Mouse (Mus musculus): ENCODE results near the gene Actl6b. TPM values are rescaled to one million over a fixed set of nuclear protein-coding genes. Genes with fewer than 3 reads are reported as not detected.

Gene Actl6b
- polyA plus RNA-seq, 1 experiment from 2014 or later, result 5.2 TPM

DNA sequence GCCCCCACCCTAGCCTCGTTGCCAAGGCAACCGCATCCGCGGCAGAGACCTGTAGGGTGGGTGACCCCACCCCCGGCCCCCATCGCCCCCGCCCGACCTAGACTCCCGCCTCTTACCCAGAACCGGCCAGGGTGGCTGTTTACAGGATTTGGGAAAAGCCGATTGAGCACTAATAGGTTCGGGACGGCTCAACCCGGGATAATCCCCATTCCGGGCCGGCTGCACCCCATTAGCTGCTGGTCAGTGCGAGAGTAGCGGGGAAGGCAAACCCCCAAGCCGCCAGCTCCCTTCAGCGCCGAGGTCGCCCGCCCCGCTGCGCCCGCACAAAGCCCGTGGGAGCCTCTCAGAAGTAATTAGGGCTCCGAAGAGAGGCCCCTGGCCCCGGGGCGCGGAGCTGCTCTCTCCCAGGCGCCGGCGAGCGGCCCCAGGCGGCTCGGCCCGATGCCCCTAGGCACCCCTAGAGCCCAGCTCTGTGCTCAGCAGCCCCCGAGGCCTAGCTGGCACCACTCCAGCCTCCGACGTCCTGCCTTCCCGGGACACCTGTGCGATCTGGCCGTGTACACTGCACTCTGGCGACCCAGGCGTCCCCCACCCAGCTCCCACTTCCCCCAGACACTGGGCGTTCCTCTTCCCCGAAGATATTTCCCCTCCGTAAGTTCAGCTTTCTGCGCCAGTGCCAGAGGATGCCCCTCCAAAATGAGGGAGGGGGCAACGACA is 21.7 kb upstream of the Actl6b start:
- Histone ChIP-seq H3K4me2 (ENCODE audit: low read depth, low read length) (peak overlapping the region; percentile 96), H3K9me3 (ENCODE audit: control insufficient read depth, low read length) (no peaks in the 10 kb centered on the region), H3K27me3 (replicated peaks; ENCODE audit: control insufficient read depth, insufficient read depth, low read length) (no peaks in the 10 kb centered on the region), H3K9ac (ENCODE audit: low read depth, low read length) (peak overlapping the region; percentile 89), H3K36me3 (ENCODE audit: control insufficient read depth, insufficient read depth, low read length) (peaks cover 38% of the 10 kb centered on the region), H3K27ac (replicated peaks; ENCODE audit: low read depth, low read length) (peak overlapping the region; percentile 93), H3K4me1 (ENCODE audit: control insufficient read depth, insufficient read depth, low read length) (no peaks in the 10 kb centered on the region), H3K4me3 (ENCODE audit: low read depth, low read length) (peak overlapping the region; percentile 83)
- ATAC-seq (ENCODE audit: low read depth) (peak; percentile 11), DNase-seq (ENCODE audit: low spot score) (no peak)
- WGBS, result 0% methylated on average over 35 of the region's 51 CpGs

DNA sequence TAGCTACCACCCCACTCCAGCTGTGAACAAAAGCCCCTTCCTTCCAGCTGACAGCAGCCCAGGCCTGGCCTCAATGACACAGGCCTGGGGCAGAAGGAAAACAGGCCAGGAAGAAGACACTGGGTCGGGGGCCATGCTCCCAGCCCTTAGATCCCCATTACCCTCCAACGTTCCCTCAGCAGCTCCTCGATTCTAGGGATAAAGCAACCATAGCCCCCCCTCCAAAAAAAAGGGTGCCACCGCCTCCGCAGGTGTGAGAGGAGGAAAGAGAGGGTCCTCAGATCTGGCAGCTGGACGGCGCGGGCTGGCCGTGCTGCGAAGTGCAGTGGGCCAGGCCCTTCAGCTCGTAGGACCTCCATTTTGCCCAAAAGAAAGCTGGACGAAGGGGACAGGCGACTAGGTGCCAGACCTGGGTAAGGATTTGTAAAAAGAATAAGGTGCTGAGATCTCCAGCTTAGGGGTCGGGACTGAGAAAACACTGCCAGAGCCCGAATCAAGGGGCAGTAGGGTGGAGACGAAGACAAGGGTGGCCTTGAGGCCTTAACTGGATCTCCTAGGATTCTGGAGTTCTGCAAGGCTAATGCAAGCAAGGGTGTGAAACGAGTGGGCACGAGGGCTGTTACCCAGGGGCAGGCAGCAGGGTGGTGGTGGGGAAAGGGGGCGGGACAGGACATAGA is 21.0 kb upstream of the Actl6b start:
- WGBS, result 1% methylated on average over 18 of the region's 19 CpGs
- H3K4me3 ChIP-seq (ENCODE audit: low read depth, low read length), result peak overlapping the region; percentile 83
- H3K27ac ChIP-seq (replicated peaks; ENCODE audit: low read depth, low read length), result peak overlapping the region; percentile 93
- no peaks in the 10 kb centered on the region for H3K9me3 ChIP-seq (ENCODE audit: control insufficient read depth, low read length)
- peaks cover 31% of the 10 kb centered on the region for H3K36me3 ChIP-seq (ENCODE audit: control insufficient read depth, insufficient read depth, low read length)
- peak overlapping the region; percentile 96 for H3K4me2 ChIP-seq (ENCODE audit: low read depth, low read length)
- DNase-seq (ENCODE audit: low spot score), result no peak
- ATAC-seq (ENCODE audit: low read depth), result no peak
- H3K9ac ChIP-seq (ENCODE audit: low read depth, low read length), result peak overlapping the region; percentile 89
- no peaks in the 10 kb centered on the region for H3K4me1 ChIP-seq (ENCODE audit: control insufficient read depth, insufficient read depth, low read length)
- no peaks in the 10 kb centered on the region for H3K27me3 ChIP-seq (replicated peaks; ENCODE audit: control insufficient read depth, insufficient read depth, low read length)

- Histone ChIP-seq H3K9me3 (ENCODE audit: control insufficient read depth, low read length) (no peaks in the 10 kb centered on the region), H3K9ac (ENCODE audit: low read depth, low read length) (peak overlapping the region; percentile 89), H3K36me3 (ENCODE audit: control insufficient read depth, insufficient read depth, low read length) (peaks cover 26% of the 10 kb centered on the region), H3K27me3 (replicated peaks; ENCODE audit: control insufficient read depth, insufficient read depth, low read length) (no peaks in the 10 kb centered on the region), H3K4me1 (ENCODE audit: control insufficient read depth, insufficient read depth, low read length) (no peaks in the 10 kb centered on the region), H3K4me3 (ENCODE audit: low read depth, low read length) (peak overlapping the region; percentile 83), H3K4me2 (ENCODE audit: low read depth, low read length) (peak overlapping the region; percentile 96), H3K27ac (replicated peaks; ENCODE audit: low read depth, low read length) (peak overlapping the region; percentile 93)
- DNase-seq (ENCODE audit: low spot score), result no peak
- peak; percentile 0; the same call in 1 of the 2 replicates for ATAC-seq (ENCODE audit: low read depth)
- 0% methylated on average over 9 of the region's 12 CpGs for WGBS
Observed at GRCm38 (mm10) chr5:137532808-137533116, 20.6 kb upstream of the Actl6b start.

DNA sequence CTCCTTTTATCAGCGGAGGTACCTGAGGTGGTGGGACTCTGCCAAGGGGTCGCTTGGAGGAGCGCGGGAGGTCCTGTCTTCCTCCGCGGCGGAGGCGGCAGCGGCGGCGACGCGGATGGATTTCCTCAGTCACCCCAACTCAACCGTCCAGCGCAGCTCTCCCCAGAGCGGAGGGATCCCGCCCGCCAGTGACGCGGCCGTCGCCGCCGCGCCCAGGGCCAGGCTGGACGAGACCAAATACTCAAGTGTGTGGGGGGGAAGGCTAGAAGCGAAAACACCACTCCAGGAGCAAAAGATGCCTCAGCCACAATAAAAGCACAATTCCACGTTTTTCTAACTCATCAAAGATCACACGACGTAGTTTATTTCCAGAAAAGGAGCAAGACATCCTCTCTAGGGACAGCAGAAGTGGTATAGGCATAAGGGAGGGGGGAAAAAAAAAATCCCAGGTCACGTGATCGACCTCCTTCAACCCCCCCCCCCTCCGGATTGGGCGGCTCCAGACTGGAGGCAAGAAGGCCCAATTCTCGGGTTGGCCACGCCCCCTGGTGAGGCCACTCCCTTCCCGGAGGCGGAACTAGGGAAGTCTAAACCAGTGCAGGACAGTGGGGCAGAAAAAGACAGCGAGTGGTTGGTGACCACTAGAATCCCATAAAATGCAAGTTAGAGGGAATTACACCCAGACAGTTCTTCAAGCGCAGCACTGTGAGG is 20.0 kb upstream of the Actl6b start, which contains the start of the genes Epo and Gnb2:
Gene Epo (minus strand): TSS at position 126 of the 711 bp plus-strand sequence.
Gene Gnb2 (minus strand): TSS at position 394 of the 711 bp plus-strand sequence.
- Histone ChIP-seq H3K36me3 (ENCODE audit: control insufficient read depth, insufficient read depth, low read length) (peaks cover 21% of the 10 kb centered on the region), H3K27ac (replicated peaks; ENCODE audit: low read depth, low read length) (peak within 1 kb of the TSS; percentile 93), H3K27me3 (replicated peaks; ENCODE audit: control insufficient read depth, insufficient read depth, low read length) (no peaks in the 10 kb centered on the region), H3K4me1 (ENCODE audit: control insufficient read depth, insufficient read depth, low read length) (no peaks in the 10 kb centered on the region), H3K9ac (ENCODE audit: low read depth, low read length) (peak within 1 kb of the TSS; percentile 89), H3K4me2 (ENCODE audit: low read depth, low read length) (peak within 1 kb of the TSS; percentile 96), H3K9me3 (ENCODE audit: control insufficient read depth, low read length) (no peaks in the 10 kb centered on the region), H3K4me3 (ENCODE audit: low read depth, low read length) (peak within 1 kb of the TSS; percentile 83)
- peak; percentile 78 for ATAC-seq (ENCODE audit: low read depth)
- DNase-seq (ENCODE audit: low spot score), result peak; percentile 99
- under 1% methylated on average over 34 of the region's 40 CpGs for WGBS

- no peak overlapping the region for H3K4me3 ChIP-seq (ENCODE audit: low read depth, low read length)
- H3K27ac ChIP-seq (replicated peaks; ENCODE audit: low read depth, low read length), result no peak overlapping the region
- ATAC-seq (ENCODE audit: low read depth) (no peak), DNase-seq (ENCODE audit: low spot score) (no peak)
- H3K27me3 ChIP-seq (replicated peaks; ENCODE audit: control insufficient read depth, insufficient read depth, low read length), result no peaks in the 10 kb centered on the region
- H3K4me1 ChIP-seq (ENCODE audit: control insufficient read depth, insufficient read depth, low read length), result no peaks in the 10 kb centered on the region
- H3K4me2 ChIP-seq (ENCODE audit: low read depth, low read length), result no peak overlapping the region
- no peak overlapping the region for H3K9ac ChIP-seq (ENCODE audit: low read depth, low read length)
- WGBS, result 88% methylated on average over 3 of the region's 3 CpGs
- H3K9me3 ChIP-seq (ENCODE audit: control insufficient read depth, low read length), result no peaks in the 10 kb centered on the region
- H3K36me3 ChIP-seq (ENCODE audit: control insufficient read depth, insufficient read depth, low read length), result peaks cover 6% of the 10 kb centered on the region
Observed at GRCm38 (mm10) chr5:137534762-137535161, 18.6 kb upstream of the Actl6b start.

- H3K4me3 ChIP-seq (ENCODE audit: low read depth, low read length), result no peak overlapping the region
- DNase-seq (ENCODE audit: low spot score), result no peak
- WGBS, result 77% methylated on average over 9 of the region's 9 CpGs
- H3K9ac ChIP-seq (ENCODE audit: low read depth, low read length), result no peak overlapping the region
- H3K36me3 ChIP-seq (ENCODE audit: control insufficient read depth, insufficient read depth, low read length), result 0 out of 2 replicates have a peak, but pooled peaks cover under 1% of the 10 kb centered on the region
- H3K4me1 ChIP-seq (ENCODE audit: control insufficient read depth, insufficient read depth, low read length), result no peaks in the 10 kb centered on the region
- no peak overlapping the region for H3K4me2 ChIP-seq (ENCODE audit: low read depth, low read length)
- no peak for ATAC-seq (ENCODE audit: low read depth)
- no peaks in the 10 kb centered on the region for H3K9me3 ChIP-seq (ENCODE audit: control insufficient read depth, low read length)
- H3K27me3 ChIP-seq (replicated peaks; ENCODE audit: control insufficient read depth, insufficient read depth, low read length), result no peaks in the 10 kb centered on the region
- no peak overlapping the region for H3K27ac ChIP-seq (replicated peaks; ENCODE audit: low read depth, low read length)
Observed at GRCm38 (mm10) chr5:137535318-137535717, 18.0 kb upstream of the Actl6b start.

DNA sequence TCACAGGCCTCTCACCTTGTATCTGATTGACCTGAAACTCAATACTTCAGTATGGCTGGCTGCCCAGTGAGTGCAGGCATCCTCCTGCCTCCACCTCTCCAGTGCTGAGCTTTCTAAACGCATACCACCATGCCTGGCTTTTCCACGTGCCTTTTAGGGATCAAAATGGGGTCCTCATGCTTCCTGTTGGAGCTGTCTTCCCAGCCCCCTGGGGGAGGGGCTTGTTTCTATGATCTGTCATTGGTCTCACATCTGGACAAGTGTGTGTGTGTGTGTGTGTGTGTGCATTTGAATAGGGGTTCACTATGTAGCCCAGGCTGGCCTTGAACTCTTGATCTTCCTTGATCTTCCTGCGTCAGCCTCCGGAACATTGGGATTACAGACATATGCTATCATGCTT is 15.9 kb upstream of the Actl6b start:
- DNase-seq (ENCODE audit: low spot score) (no peak), ATAC-seq (ENCODE audit: low read depth) (no peak)
- Histone ChIP-seq H3K4me2 (ENCODE audit: low read depth, low read length) (no peak overlapping the region), H3K9me3 (ENCODE audit: control insufficient read depth, low read length) (no peaks in the 10 kb centered on the region), H3K27ac (replicated peaks; ENCODE audit: low read depth, low read length) (no peak overlapping the region), H3K4me1 (ENCODE audit: control insufficient read depth, insufficient read depth, low read length) (no peaks in the 10 kb centered on the region), H3K36me3 (ENCODE audit: control insufficient read depth, insufficient read depth, low read length) (no peaks in the 10 kb centered on the region), H3K4me3 (ENCODE audit: low read depth, low read length) (no peak overlapping the region), H3K9ac (ENCODE audit: low read depth, low read length) (no peak overlapping the region), H3K27me3 (replicated peaks; ENCODE audit: control insufficient read depth, insufficient read depth, low read length) (no peaks in the 10 kb centered on the region)
- 43% methylated on average over 4 of the region's 4 CpGs for WGBS

DNA sequence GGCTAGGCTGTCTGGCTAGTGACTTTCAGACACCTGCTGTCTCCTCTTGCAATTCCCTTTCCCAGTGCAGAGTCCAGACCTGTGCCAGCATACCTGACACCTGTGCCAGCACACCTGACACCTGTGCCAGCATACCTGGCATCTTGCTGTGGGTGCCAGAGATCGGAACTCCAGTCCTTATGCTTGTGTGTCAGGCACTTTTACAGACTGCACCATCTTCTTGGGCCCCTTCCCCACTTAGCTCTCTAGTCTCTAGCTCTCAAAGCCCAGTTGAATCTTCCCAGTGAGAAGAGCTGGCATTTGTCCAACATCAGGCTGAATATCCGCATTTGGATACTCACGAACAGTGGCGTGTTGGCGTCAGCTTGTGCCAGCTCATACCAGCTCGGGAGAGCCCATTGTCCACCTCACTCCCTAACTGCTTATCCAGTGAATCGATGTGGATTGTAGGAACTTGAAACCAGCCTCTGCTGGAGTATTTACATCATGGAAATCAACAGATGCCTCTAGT is 14.0 kb upstream of the Actl6b start:
- peak; percentile 55 for DNase-seq (ENCODE audit: low spot score)
- Histone ChIP-seq H3K27me3 (replicated peaks; ENCODE audit: control insufficient read depth, insufficient read depth, low read length) (no peaks in the 10 kb centered on the region; the same call in 1 of the 2 replicates), H3K36me3 (ENCODE audit: control insufficient read depth, insufficient read depth, low read length) (no peaks in the 10 kb centered on the region), H3K4me3 (ENCODE audit: low read depth, low read length) (no peak overlapping the region), H3K4me1 (ENCODE audit: control insufficient read depth, insufficient read depth, low read length) (no peaks in the 10 kb centered on the region), H3K27ac (replicated peaks; ENCODE audit: low read depth, low read length) (no peak overlapping the region), H3K9me3 (ENCODE audit: control insufficient read depth, low read length) (no peaks in the 10 kb centered on the region), H3K4me2 (ENCODE audit: low read depth, low read length) (no peak overlapping the region), H3K9ac (ENCODE audit: low read depth, low read length) (no peak overlapping the region)
- 65% methylated on average over 7 of the region's 7 CpGs for WGBS
- ATAC-seq (ENCODE audit: low read depth), result peak; percentile 41; the same call in 1 of the 2 replicates
